Mouse (Mus musculus): Measurements from ENCODE around the gene Gm3173.
"Not testable (repeated sequence)": the region's sequence is repeated elsewhere in the genome, so short reads cannot be mapped to it uniquely, and the experiment has no call there.

DNA sequence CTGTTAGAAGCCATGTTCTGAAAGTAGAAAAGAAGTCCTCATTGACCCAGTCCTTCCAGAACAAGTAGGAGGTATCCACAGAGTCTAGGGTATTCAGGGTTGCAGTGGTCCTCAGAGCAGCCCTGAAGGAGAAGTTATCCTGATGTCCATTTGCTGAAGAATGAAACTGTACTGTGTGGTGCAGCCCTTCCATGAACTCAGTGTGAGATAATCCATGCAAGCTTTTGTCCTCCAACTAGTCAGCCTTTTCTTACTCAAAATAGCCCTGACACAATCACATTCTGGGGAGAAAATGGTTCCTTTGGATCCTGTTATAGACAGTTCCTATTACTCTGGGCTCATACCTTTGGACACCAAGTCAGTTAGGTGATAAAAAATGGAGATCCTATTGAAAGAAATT is 27.0 kb upstream of the Gm3173 start:
- not testable (repeated sequence) for TF ChIP-seq POLR2A (IDR thresholded peaks at IDR 0.05; ENCODE audit: control insufficient read depth, low read depth, low read length); CTCF (IDR thresholded peaks at IDR 0.05; ENCODE audit: control insufficient read depth, insufficient read depth, insufficient replicate concordance, low read depth, low read length)

All from testis, adult 2 months (tissue).